In genomic region chr5:82698942-82699341, GRCm38 (mm10) we compare ENCODE assay signal across 14 mouse cellular contexts.
DNase-seq lines count a peak whose midpoint lies in the region.
"Had no signal": no experiment of that assay in that cellular context is flagged by ENCODE, and none has a peak within 500 bp of the region (broad histone marks: within the 10 kb centered on the region; RNA-seq: fewer than 3 reads in every experiment).

No protein-coding gene starts in this region.

- peak; percentile 2 for DNase-seq in left cerebral cortex, adult 11 months (ENCODE audit: low spot score)
- no peak for DNase-seq in left cerebral cortex, postnatal 14 days (ENCODE audit: low spot score in 2 of 2)
- DNase-seq in right cerebral cortex, adult 18-20 months: peak; percentile 7
- no peak for DNase-seq in right cerebral cortex, postnatal 36 days (ENCODE audit: low spot score in 2 of 2)
- DNase-seq in telencephalon, adult 2 months (ENCODE audit: low read depth, low spot score): peak; percentile 32
- no peak for DNase-seq in layer of hippocampus, adult 18-20 months (ENCODE audit: low spot score in 2 of 2)
- DNase-seq: adrenal gland, adult 8-10 months; adrenal gland, postnatal 25 days; cerebellum, adult 18-20 months; cerebellum, adult 9-10 months; cerebellum, postnatal 14 days; gastrocnemius, adult 2 months; gastrocnemius, postnatal 14 days; heart, adult 11 months had no signal

- intact Hi-C loops in left cerebral cortex, postnatal 14 days (cut with DNase I): no loop called here

Comparison
In these comparisons a context has a peak if more than half of its experiments do, and no peak if none do; other contexts are left out.
1. DNase-seq: peak in left cerebral cortex, adult 11 months (single experiment), right cerebral cortex, adult 18-20 months (single experiment) and telencephalon, adult 2 months (single experiment); none in left cerebral cortex, postnatal 14 days (0 of 2), right cerebral cortex, postnatal 36 days (0 of 2) and layer of hippocampus, adult 18-20 months (0 of 2).